Mouse (Mus musculus) midbrain, embryonic 11.5 days (tissue): ENCODE measurements at regions not wholly inside any gene's neighbourhood (a gene's known extent, or its start where the extent isn't known, plus 50 kb on each side); places are given as distances from the start of the nearest gene placed in this dataset.

Experiments used
- ATAC-seq: fragments of 200-750 bp; cut with Nextera tagmentation; 2 replicates; pipeline ENCODE4 v1.8.0; 2017; ENCODE audit warnings: moderate TSS enrichment, moderate library complexity; ENCODE audit not compliant: low FRiP score
- DNase-seq: peaks from one replicate; pipeline ENCODE4 v3.0.0; 2015; ENCODE audit warnings: low spot score; ENCODE audit errors: missing footprints
- H3K27ac ChIP-seq: fragments of 300-500 bp; sonication (generic); 2 replicates; pipeline ENCODE4 v1.5.1; 2014; ENCODE audit warnings: low read depth, low read length
- H3K27me3 ChIP-seq: fragments of 300-500 bp; sonication (generic); 2 replicates; pipeline ENCODE4 v1.6.1; 2014; ENCODE audit warnings: mild to moderate bottlenecking, low read length, moderate library complexity, mixed read lengths; ENCODE audit not compliant: control insufficient read depth, insufficient read depth
- H3K36me3 ChIP-seq: fragments of 300-500 bp; sonication (generic); 2 replicates; pipeline ENCODE4 v1.6.1; 2014; ENCODE audit warnings: mild to moderate bottlenecking, low read length, moderate library complexity, mixed read lengths; ENCODE audit not compliant: control insufficient read depth, insufficient read depth
- H3K4me1 ChIP-seq: fragments of 300-500 bp; sonication (generic); 2 replicates; pipeline ENCODE4 v1.6.1; 2014; ENCODE audit warnings: low read length; ENCODE audit not compliant: control insufficient read depth, insufficient read depth
- H3K4me2 ChIP-seq: fragments of 300-500 bp; sonication (generic); 2 replicates; pipeline ENCODE4 v1.6.1; 2014; ENCODE audit warnings: mild to moderate bottlenecking, moderate library complexity
- H3K4me3 ChIP-seq: fragments of 300-500 bp; sonication (generic); 2 replicates; pipeline ENCODE4 v1.5.1; 2014; ENCODE audit warnings: low read depth, low read length
- H3K9ac ChIP-seq: fragments of 300-500 bp; sonication (generic); 2 replicates; pipeline ENCODE4 v1.6.1; 2014; ENCODE audit warnings: low read length
- H3K9me3 ChIP-seq: fragments of 300-500 bp; sonication (generic); 2 replicates; pipeline ENCODE4 v1.6.1; 2016; ENCODE audit warnings: low read length; ENCODE audit not compliant: control insufficient read depth
- WGBS: fragments of 180-500 bp; shearing (Covaris S2); extraction: QIAGEN DNeasy Blood & Tissue Kit; methylation state at CpG from one replicate; pipeline ENCODE4 v1.1.7; 2014; 5-methylcytosine and 5-hydroxymethylcytosine counted together

DNA sequence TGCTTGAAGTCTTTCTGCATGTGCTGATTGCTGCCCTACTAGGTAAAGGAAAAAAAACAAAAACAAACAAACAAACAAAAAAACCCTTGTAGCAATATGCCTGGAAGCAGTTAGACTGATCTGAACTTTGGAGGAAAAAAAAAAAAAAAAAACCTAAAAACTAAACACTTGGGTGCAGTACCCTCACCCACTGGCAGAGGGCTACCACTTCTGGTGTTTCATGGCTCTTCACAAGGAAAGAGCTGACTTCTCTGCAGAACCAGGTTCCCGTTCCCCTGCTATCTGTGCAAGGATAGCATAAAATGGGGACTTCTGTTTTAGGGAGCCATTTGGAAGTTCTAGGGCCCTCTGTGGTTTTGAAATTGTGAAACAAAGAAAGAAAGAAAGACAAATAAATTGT is 52.2 kb upstream of the Otud4 start:
- Histone ChIP-seq H3K4me3 (no peak overlapping the region), H3K36me3 (no peaks in the 10 kb centered on the region), H3K4me2 (no peak overlapping the region), H3K27me3 (no peaks in the 10 kb centered on the region), H3K9me3 (no peaks in the 10 kb centered on the region), H3K9ac (no peak overlapping the region), H3K27ac (no peak overlapping the region), H3K4me1 (no peaks in the 10 kb centered on the region)
- peak; percentile 92 for DNase-seq
- 25% methylated on average over 1 of the region's 1 CpGs for WGBS
- no peak for ATAC-seq

- Histone ChIP-seq H3K4me2 (no peak overlapping the region), H3K27me3 (no peaks in the 10 kb centered on the region), H3K27ac (no peak overlapping the region), H3K9ac (no peak overlapping the region), H3K36me3 (no peaks in the 10 kb centered on the region), H3K9me3 (no peaks in the 10 kb centered on the region), H3K4me1 (no peaks in the 10 kb centered on the region), H3K4me3 (no peak overlapping the region)
- peak; percentile 89 for DNase-seq
- ATAC-seq, result peak; percentile 46; the same call in 1 of the 2 replicates
- WGBS, result 43% methylated on average over 3 of the region's 3 CpGs
These were observed 54.5 kb upstream of the Otud4 start for GRCm38 (mm10) chr8:79584966-79585365.

DNA sequence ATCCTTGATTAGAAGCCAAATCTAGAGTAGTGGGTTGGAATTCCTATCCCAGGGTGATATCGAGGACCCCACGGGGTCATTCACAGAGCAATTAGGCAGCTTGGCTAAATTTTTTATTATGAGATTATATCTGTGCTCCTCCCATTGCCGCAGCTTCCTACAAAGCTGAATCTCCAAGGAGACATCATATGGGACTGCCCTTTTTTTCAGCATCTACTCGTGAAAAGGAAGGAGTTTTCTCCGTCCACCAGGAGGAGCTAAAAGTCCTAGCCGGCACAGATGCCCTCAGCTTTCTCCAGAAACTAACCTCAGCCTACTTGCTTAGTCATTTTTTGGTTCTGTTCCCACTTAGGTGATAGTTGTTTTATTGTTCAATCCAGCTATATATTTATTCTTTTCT is 56.1 kb upstream of the Otud4 start:
- Histone ChIP-seq H3K9ac (no peak overlapping the region), H3K27ac (no peak overlapping the region), H3K4me1 (no peaks in the 10 kb centered on the region), H3K36me3 (no peaks in the 10 kb centered on the region), H3K27me3 (no peaks in the 10 kb centered on the region), H3K4me2 (no peak overlapping the region), H3K9me3 (no peaks in the 10 kb centered on the region), H3K4me3 (no peak overlapping the region)
- ATAC-seq (no peak), DNase-seq (no peak)
- WGBS, result 42% methylated on average over 6 of the region's 6 CpGs

GRCm38 (mm10) chr8:79582195-79582594 is 57.2 kb upstream of the Otud4 start:
- no peaks in the 10 kb centered on the region for H3K4me1 ChIP-seq
- H3K27me3 ChIP-seq, result no peaks in the 10 kb centered on the region
- DNase-seq (no peak), ATAC-seq (no peak)
- H3K9me3 ChIP-seq, result no peaks in the 10 kb centered on the region
- H3K4me3 ChIP-seq, result no peak overlapping the region
- H3K9ac ChIP-seq, result no peak overlapping the region
- no peak overlapping the region for H3K4me2 ChIP-seq
- no peak overlapping the region for H3K27ac ChIP-seq
- no peaks in the 10 kb centered on the region for H3K36me3 ChIP-seq
- 95% methylated on average over 2 of the region's 2 CpGs for WGBS

DNA sequence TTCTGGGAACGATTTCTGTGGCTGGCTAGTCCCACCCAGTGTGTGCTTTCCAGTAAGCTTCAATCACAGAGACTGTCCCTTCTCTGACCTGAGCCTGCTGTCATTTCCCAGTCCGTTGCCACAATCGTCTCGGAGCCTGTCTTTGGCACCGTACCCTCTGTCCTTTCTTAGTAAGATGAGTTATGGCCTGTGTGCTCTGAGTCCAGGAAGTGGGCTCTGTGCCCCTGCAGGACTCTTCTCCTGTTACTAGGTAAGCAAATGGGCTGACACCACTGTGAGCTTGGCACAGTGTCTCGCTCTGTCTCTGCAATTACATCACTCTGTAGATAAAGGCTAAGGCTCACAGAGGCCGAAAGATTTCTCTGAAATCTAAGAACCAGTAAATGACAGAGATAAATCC is 63.3 kb upstream of the Otud4 start:
- no peaks in the 10 kb centered on the region for H3K4me1 ChIP-seq
- 81% methylated on average over 7 of the region's 7 CpGs for WGBS
- no peaks in the 10 kb centered on the region for H3K36me3 ChIP-seq
- H3K27ac ChIP-seq, result no peak overlapping the region
- H3K4me2 ChIP-seq, result no peak overlapping the region
- no peaks in the 10 kb centered on the region for H3K27me3 ChIP-seq
- no peak overlapping the region for H3K9ac ChIP-seq
- H3K4me3 ChIP-seq, result no peak overlapping the region
- no peak for DNase-seq
- ATAC-seq, result no peak
- no peaks in the 10 kb centered on the region for H3K9me3 ChIP-seq

GRCm38 (mm10) chr8:79575175-79575734 is 64.2 kb upstream of the Otud4 start:
- H3K9me3 ChIP-seq, result no peaks in the 10 kb centered on the region
- H3K4me2 ChIP-seq, result no peak overlapping the region
- WGBS, result 52% methylated on average over 2 of the region's 2 CpGs
- no peaks in the 10 kb centered on the region for H3K4me1 ChIP-seq
- ATAC-seq (no peak), DNase-seq (peak; percentile 85)
- H3K4me3 ChIP-seq, result no peak overlapping the region
- H3K9ac ChIP-seq, result no peak overlapping the region
- H3K36me3 ChIP-seq, result no peaks in the 10 kb centered on the region
- H3K27me3 ChIP-seq, result no peaks in the 10 kb centered on the region
- H3K27ac ChIP-seq, result no peak overlapping the region

GRCm38 (mm10) chr8:79573491-79573890 is 65.9 kb upstream of the Otud4 start:
- no peak for DNase-seq
- Histone ChIP-seq H3K27me3 (no peaks in the 10 kb centered on the region), H3K36me3 (no peaks in the 10 kb centered on the region), H3K4me3 (no peak overlapping the region), H3K9ac (no peak overlapping the region), H3K4me2 (no peak overlapping the region), H3K27ac (no peak overlapping the region), H3K9me3 (no peaks in the 10 kb centered on the region), H3K4me1 (no peaks in the 10 kb centered on the region)
- ATAC-seq, result no peak
- WGBS, result 85% methylated on average over 7 of the region's 7 CpGs

- Histone ChIP-seq H3K9me3 (no peaks in the 10 kb centered on the region), H3K9ac (no peak overlapping the region), H3K36me3 (no peaks in the 10 kb centered on the region), H3K27me3 (no peaks in the 10 kb centered on the region), H3K4me3 (no peak overlapping the region), H3K4me1 (no peaks in the 10 kb centered on the region), H3K4me2 (no peak overlapping the region), H3K27ac (no peak overlapping the region)
- DNase-seq (no peak), ATAC-seq (no peak)
- 90% methylated on average over 5 of the region's 5 CpGs for WGBS
These were observed 66.9 kb upstream of the Otud4 start for GRCm38 (mm10) chr8:79572526-79572925.

- Histone ChIP-seq H3K4me3 (no peak overlapping the region), H3K9ac (no peak overlapping the region), H3K9me3 (0 out of 2 replicates have a peak, but pooled peaks cover 3% of the 10 kb centered on the region), H3K36me3 (no peaks in the 10 kb centered on the region), H3K4me2 (no peak overlapping the region), H3K27me3 (no peaks in the 10 kb centered on the region), H3K27ac (no peak overlapping the region), H3K4me1 (no peaks in the 10 kb centered on the region)
- no peak for ATAC-seq
- no peak for DNase-seq
- 69% methylated on average over 6 of the region's 6 CpGs for WGBS
These were observed 76.3 kb upstream of the Otud4 start for GRCm38 (mm10) chr8:79563101-79563500.
